Mouse (Mus musculus) megakaryocyte, embryonic 14.5 days (primary cell): ENCODE results near the gene Ppp6r3.

Experiments used
- FLI1 ChIP-seq: IDR thresholded peaks from 2 replicates; pipeline ENCODE4 v1.6.1; 2012; ENCODE audit warnings: low read length, inconsistent platforms, mixed read lengths
- GATA1 ChIP-seq: IDR thresholded peaks from 3 replicates; pipeline ENCODE4 v1.6.1; 2012; ENCODE audit warnings: mixed read lengths, low read length, inconsistent platforms, borderline replicate concordance

DNA sequence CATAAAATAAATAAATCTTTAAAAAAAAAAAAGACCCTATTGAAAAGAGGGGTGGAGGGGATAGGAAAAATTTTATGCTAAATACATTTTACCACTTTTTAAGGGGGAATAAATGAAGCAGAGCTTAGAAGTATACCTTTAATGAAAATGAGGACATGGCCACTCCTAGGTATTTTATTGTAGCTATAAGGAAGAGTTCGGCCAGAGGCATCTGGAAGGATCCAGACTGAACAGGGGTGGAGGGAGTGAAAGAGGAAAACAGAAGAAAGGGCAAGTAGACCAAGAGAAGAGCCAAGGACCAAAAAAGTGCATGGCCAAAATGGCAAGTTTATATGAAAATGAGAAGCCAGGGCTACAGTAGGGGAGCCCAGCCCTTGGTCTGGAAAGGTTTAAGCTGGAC, 25.4 kb downstream of the Ppp6r3 start:
- TF ChIP-seq GATA1 (no peak), FLI1 (no peak)
